Mouse (Mus musculus): Measurements from ENCODE around the gene Dand5.
"Not testable (repeated sequence)": the region's sequence is repeated elsewhere in the genome, so short reads cannot be mapped to it uniquely, and the experiment has no call there.

The Dand5 gene

DNA sequence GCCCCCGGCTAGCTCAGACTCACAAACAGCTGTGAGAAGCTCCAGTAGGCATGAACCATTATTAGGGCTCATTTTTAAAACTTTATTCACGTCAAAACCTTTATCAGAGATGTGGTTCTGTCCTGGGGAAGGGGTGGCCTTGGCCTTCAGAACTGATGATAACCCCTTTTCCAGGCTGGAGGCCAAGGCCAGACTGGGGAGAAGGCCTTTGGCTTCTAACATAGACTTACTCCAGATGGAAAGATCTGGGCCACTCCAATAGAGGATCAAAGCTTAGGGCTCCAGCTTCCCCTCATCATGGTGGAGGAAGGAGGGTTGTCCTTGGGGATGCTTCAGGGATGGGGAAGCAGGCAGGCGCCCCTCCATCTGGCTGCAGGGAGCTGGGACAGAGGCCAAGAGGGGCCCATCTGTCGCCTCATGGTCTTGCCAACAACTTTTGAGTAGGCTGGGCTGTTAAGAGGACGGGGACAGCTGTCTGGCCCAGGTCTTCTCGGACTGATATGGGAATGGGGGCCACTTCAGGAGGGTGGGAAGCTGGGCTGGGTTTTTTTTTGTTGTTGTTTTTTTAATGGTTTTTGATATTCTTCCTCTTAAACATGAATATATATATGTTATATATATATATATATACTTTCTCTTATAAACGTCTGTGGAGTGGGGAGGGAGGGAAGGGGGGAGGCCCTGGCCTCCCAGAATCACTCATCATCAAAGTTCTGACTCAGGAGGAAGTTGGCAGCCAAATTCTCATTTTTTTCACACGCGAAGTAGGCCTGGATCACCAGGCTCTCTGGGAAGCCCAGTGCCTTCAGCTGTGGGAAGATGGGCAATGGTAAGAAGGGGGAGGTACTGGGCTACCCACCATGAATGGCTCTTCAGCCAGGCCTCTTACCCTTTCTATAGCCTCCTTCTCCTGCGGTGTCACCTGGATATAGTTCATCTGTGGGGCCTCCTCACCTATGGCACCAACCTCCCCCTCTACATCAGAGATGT, 12.5 kb upstream of the Dand5 start:
- DNase-seq (ENCODE audit: low spot score in 2 of 2), result peak; percentile 68 to 94

GRCm38 (mm10) chr8:84834002-84834865, 11.6 kb upstream of the Dand5 start:
- DNase-seq (ENCODE audit: low spot score in 2 of 2), result no peak

GRCm38 (mm10) chr8:84832759-84833742, 10.4 kb upstream of the Dand5 start:
- no peak for DNase-seq (ENCODE audit: low spot score in 2 of 2)

GRCm38 (mm10) chr8:84832034-84832717, 9.6 kb upstream of the Dand5 start:
- peak; percentile 50 to 76 for DNase-seq (ENCODE audit: low spot score in 2 of 2)

- no peak for DNase-seq (ENCODE audit: low spot score in 2 of 2)
These were observed 8.9 kb upstream of the Dand5 start, which contains the start of gene Gadd45gip1 for GRCm38 (mm10) chr8:84831490-84831889. Gene Gadd45gip1 (plus strand): TSS chr8:84831522.

DNA sequence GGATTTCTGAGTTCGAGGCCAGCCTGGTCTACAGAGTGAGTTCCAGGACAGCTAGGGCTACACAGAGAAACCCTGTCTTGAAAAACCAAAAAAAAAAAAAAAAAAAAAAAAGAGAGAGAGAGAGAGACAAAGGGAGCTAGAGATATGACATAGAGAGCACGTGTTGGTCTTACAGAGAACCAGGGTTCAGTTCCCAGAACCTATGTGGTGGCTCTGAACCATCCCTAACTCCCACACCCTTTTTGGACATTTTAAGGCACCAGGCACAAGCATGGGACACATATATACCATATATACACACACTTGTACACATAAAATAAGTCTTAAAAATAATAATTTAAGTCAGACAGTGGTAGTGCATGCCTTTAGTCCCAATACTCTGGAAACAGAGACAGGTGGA, 3.9 kb upstream of the Dand5 start:
- DNase-seq (ENCODE audit: low spot score in 2 of 2), result not testable (repeated sequence)

- no peak for DNase-seq (ENCODE audit: low spot score in 2 of 2)
These were observed 3.0 kb upstream of the Dand5 start for GRCm38 (mm10) chr8:84825636-84826035.

DNA sequence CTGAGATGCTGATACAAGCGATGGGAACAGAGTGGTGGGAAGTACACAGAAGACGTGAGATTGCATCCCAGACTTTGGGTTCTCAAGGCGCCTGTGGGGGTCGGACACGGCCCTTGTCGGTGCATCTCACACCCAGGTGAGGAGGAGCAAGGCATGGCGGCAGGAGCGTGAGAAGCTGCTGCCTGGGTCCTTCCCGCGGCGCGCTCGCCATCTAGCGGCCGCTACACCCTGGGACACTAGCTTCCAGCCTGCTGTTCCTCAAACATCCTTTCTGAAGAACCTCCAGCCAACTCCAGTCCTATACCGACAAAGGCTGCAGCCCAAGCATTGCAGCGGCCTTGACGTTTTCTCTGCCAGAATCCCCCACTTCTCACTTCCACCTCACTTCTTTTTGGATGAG, 1.0 kb upstream of the Dand5 start:
- peak; percentile 49 to 70 for DNase-seq (ENCODE audit: low spot score in 2 of 2)

DNA sequence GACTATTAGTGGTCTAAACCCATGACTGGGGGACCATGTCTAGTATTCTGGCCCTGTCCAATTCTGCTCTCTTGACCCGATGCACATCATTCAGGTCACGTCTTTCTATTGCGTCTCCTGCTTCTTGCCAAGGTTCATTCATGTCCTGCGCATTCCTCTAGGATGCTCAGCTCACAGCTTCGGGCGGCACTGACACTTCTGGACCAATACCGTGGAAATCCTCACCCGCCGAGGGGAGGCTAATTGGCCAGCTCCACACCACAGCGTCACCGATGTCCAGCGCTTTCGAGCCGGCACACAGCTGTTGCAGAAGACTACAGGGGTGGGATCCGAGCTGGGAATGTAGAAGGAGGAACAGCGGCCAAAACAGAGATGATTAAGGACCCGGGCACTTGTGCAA, 6.5 kb downstream of the Dand5 start:
- no peak for DNase-seq (ENCODE audit: low spot score in 2 of 2)

DNA sequence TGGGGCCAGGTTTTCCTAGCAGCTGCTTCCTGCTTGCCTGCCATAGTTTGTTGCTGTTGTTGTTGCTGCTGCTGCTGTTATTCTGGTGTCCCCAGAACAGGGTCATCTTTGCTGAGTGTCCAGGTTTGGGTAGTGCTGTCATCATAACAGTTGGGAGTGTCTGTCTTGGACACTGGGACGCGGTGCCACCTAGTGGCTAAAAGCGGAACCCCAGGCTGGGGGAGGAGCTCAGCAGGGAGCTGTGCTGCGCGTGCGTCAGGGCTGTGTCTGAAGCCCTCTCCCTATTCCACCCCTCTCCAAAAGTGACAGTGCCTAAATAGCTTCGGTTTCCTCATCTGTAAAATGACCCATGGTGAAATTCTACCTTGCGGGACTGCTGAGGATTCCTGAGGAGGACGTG, 7.1 kb downstream of the Dand5 start:
- DNase-seq (ENCODE audit: low spot score in 2 of 2), result peak; percentile 98 to 99

GRCm38 (mm10) chr8:84814555-84815441, 7.8 kb downstream of the Dand5 start:
- DNase-seq (ENCODE audit: low spot score in 2 of 2), result peak; percentile 41 to 76

- no peak for DNase-seq (ENCODE audit: low spot score in 2 of 2)
These were observed 8.4 kb downstream of the Dand5 start for GRCm38 (mm10) chr8:84814240-84814554.

GRCm38 (mm10) chr8:84813830-84814229, 8.8 kb downstream of the Dand5 start:
- no peak for DNase-seq (ENCODE audit: low spot score in 2 of 2)

DNA sequence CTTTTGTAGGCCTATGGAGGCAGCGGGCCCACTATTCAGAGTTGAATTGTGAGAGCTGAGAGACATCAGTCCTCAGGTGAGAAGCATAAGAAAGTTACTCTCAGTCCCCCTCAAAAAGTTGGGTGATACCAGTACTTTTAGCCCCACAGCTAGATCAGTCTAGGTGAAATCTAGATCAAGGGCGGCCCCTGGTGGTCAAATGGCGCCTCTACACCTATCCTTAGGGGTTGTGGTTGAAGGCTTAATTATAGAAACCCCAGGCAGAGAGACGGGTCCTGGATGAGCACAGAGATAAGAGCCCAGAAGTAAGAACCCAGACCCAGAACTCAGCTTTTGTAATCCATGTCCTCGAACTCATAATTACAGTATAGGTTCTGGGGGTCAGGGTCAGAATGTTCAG, 9.6 kb downstream of the Dand5 start:
- DNase-seq (ENCODE audit: low spot score in 2 of 2), result peak; percentile 81 to 89

- DNase-seq (ENCODE audit: low spot score in 2 of 2), result no peak
These were observed 11.3 kb downstream of the Dand5 start for GRCm38 (mm10) chr8:84811303-84811702.

GRCm38 (mm10) chr8:84810896-84811295, 11.7 kb downstream of the Dand5 start:
- DNase-seq (ENCODE audit: low spot score in 2 of 2), result peak; percentile 99 to 100

- DNase-seq (ENCODE audit: low spot score in 2 of 2), result no peak
These were observed 12.7 kb downstream of the Dand5 start for GRCm38 (mm10) chr8:84809941-84810280.

GRCm38 (mm10) chr8:84809109-84809940, 13.3 kb downstream of the Dand5 start:
- DNase-seq (ENCODE audit: low spot score in 2 of 2), result no peak

DNA sequence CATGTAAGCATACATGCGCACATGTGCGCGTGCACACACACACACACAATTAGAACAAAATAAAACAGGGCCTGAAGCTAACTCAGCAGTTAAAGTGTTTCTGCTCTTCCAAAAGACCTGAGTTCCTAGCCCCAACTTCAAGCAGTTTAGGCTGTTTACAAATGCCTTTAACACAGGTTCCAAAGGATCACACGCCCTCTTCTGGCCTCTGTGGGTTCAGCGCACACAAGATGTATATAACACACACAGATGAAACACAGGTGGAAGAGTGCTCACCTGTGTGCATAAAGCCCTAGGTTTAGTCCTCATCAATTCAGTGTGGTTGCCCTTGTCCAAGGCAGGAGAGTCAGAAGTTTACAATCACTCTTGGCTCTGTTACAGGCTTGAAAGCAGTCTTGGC, 16.6 kb downstream of the Dand5 start:
- DNase-seq (ENCODE audit: low spot score in 2 of 2), result no peak
